Mouse (Mus musculus) forebrain, embryonic 15.5 days (tissue): Measurements from ENCODE around the gene Abca15. TPM values are rescaled to one million over a fixed set of nuclear protein-coding genes. Genes with fewer than 3 reads are reported as not detected.
"Not testable (repeated sequence)": the region's sequence is repeated elsewhere in the genome, so short reads cannot be mapped to it uniquely, and the experiment has no call there.

Experiments used
- ATAC-seq: fragments of 200-750 bp; cut with Nextera tagmentation; replicated peaks from 2 replicates; pipeline ENCODE4 v1.8.0; 2017; ENCODE audit warnings: mild to moderate bottlenecking, moderate TSS enrichment, moderate library complexity
- H3K27ac ChIP-seq: fragments of 300-500 bp; sonication (generic); replicated peaks from 2 replicates; pipeline ENCODE4 v1.5.1; 2015; ENCODE audit warnings: mild to moderate bottlenecking, inconsistent platforms
- H3K27me3 ChIP-seq: fragments of 300-500 bp; sonication (generic); 2 replicates; pipeline ENCODE4 v1.6.1; 2015; ENCODE audit warnings: inconsistent platforms
- H3K36me3 ChIP-seq: fragments of 300-500 bp; sonication (generic); 2 replicates; pipeline ENCODE4 v1.6.1; 2015; ENCODE audit warnings: mild to moderate bottlenecking, inconsistent platforms
- H3K4me1 ChIP-seq: fragments of 300-500 bp; sonication (generic); 2 replicates; pipeline ENCODE4 v1.6.1; 2015; ENCODE audit warnings: inconsistent platforms
- H3K4me2 ChIP-seq: fragments of 300-500 bp; sonication (generic); replicated peaks from 2 replicates; pipeline ENCODE4 v1.6.1; 2015; ENCODE audit warnings: mild to moderate bottlenecking, inconsistent platforms
- H3K4me3 ChIP-seq: fragments of 300-500 bp; sonication (generic); 2 replicates; pipeline ENCODE4 v1.5.1; 2015; ENCODE audit warnings: mild to moderate bottlenecking, inconsistent platforms
- H3K9ac ChIP-seq: fragments of 300-500 bp; sonication (generic); replicated peaks from 2 replicates; pipeline ENCODE4 v1.6.1; 2015; ENCODE audit warnings: mild to moderate bottlenecking, inconsistent platforms
- H3K9me3 ChIP-seq: fragments of 300-500 bp; sonication (generic); 2 replicates; pipeline ENCODE4 v1.6.1; 2016; ENCODE audit warnings: inconsistent platforms
- WGBS: fragments of 180-500 bp; shearing (Covaris S2); methylation state at CpG from one replicate; pipeline ENCODE4 v1.1.7; 2015; ENCODE audit warnings: mixed read lengths; 5-methylcytosine and 5-hydroxymethylcytosine counted together
- polyA plus RNA-seq: library from polyadenylated mRNA; unstranded; fragments of >200 nt; fragmentation: Nextera tagmentation; extraction: Ambion mirVana; gene quantifications from 2 replicates; pipeline ENCODE4 v1.2.1, GENCODE M21; 2015

Abca15 gene
- polyA plus RNA-seq = not detected in 2 replicates

DNA sequence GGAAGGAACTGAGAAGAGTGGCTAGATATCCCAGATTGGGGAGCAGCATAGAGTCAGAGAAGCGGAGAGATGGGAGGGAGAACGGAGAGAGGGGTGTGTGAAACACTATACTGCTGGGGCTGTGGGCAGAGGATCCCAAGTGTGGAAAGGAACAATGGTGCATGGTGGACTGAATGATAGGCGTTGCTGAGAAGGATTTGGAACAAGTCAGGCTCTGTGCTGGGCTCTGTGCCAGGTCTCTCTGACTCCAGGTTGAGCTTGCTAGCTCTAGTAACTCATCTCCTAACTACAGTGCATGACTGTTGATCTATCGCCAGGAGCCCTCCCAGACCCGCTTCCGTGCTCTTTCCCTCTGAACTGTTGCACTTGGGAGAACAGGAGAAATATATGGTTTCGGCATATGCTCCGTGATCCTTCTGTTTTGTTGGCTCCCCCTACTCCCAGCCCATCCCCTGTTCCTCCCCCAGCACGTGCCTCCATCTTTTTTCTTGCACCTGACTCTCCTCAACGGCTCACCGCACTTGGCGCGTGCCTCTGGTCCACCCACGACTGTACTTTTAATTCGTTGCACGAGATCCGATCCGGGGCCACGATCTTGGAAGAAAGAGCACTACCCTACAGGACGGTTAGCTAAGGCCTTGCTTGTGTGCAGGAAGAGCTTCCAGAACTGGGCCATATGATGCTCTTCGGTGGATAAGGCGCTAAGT is at the start of gene Abca15:
Gene Abca15, plus strand, starts transcription at position 584 of the 707 bp plus-strand sequence.
- no peaks in the 10 kb centered on the region for H3K36me3 ChIP-seq
- no peak within 1 kb of the TSS for H3K9ac ChIP-seq
- H3K4me2 ChIP-seq = peak within 1 kb of the TSS; percentile 47
- H3K27me3 ChIP-seq = no peaks in the 10 kb centered on the region
- ATAC-seq = peak; percentile 51; the same call in 1 of the 2 replicates
- H3K9me3 ChIP-seq = no peaks in the 10 kb centered on the region
- H3K27ac ChIP-seq = no peak within 1 kb of the TSS
- peaks cover 9% of the 10 kb centered on the region for H3K4me1 ChIP-seq
- no peak within 1 kb of the TSS for H3K4me3 ChIP-seq
- 82% methylated on average over 22 of the region's 22 CpGs for WGBS

DNA sequence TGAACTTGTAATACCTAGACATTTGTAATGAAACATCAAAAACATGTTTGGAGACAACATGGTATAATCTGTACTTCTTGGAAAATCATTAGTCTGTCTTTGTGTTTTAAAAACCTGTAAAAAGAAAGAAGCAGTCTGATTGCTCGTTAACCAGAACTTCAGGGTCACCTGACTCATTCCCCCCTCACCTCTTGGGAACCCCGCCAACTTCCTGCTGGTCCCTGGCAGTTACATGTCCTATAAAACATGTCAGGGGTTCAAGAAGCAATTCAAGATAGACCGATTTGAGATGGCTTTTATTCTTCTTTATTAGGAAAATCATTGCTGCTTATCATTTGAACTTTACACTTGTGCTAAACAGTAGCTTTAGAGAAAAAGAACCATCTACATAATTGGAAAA is 43.2 kb upstream of the Abca15 start:
- Histone ChIP-seq H3K4me1 (no peaks in the 10 kb centered on the region), H3K9ac (no peak overlapping the region), H3K27ac (no peak overlapping the region), H3K27me3 (no peaks in the 10 kb centered on the region), H3K9me3 (no peaks in the 10 kb centered on the region), H3K4me3 (no peak overlapping the region), H3K4me2 (no peak overlapping the region), H3K36me3 (no peaks in the 10 kb centered on the region)
- ATAC-seq = no peak
- WGBS = 53% methylated on average over 3 of the region's 3 CpGs

DNA sequence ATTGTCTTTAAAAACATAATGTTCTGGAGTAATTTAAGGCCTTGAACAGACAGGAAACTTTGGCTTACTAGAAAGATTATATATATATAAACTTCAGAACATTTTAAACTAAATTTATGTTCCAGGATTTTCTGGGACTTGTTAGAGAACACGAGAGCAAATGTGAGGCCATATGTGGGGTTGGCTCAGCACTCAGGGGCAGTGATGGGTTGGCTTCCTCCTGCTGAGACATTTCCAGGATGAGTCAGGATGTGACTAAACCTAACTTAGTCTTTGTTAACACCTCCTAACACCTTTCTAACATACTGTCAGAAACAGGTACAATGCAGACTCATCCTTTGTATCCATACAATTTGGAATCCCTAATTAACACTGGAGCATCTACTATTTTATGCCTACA is 12.4 kb upstream of the Abca15 start:
- no peak for ATAC-seq
- Histone ChIP-seq H3K27ac (no peak overlapping the region), H3K4me2 (no peak overlapping the region), H3K4me1 (no peaks in the 10 kb centered on the region), H3K4me3 (no peak overlapping the region), H3K27me3 (no peaks in the 10 kb centered on the region), H3K9ac (no peak overlapping the region), H3K36me3 (no peaks in the 10 kb centered on the region), H3K9me3 (no peaks in the 10 kb centered on the region)
- WGBS = 91% methylated on average over 1 of the region's 1 CpGs

DNA sequence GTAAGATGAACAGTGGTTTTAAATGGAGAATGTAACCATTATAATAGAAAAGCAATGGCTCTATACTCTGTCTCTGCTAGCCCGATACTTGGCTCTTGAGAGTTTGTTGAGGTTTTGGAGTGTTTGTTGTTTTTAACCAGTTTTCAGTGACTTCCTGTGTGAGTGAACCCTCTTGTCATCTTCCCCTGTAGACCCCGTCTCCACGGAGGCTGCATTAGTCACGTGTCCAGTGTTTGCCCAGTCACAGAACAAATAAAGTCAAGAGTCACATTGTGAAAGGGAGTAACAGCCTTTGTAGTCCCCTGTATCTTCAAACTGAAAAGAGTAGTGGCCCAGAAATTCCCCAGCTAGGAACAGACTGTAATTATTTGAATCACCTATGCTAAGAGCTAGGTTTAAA is 5.5 kb upstream of the Abca15 start:
- H3K4me2 ChIP-seq = no peak overlapping the region
- 67% methylated on average over 4 of the region's 4 CpGs for WGBS
- H3K4me3 ChIP-seq = no peak overlapping the region
- no peaks in the 10 kb centered on the region for H3K27me3 ChIP-seq
- no peak for ATAC-seq
- no peak overlapping the region for H3K27ac ChIP-seq
- H3K4me1 ChIP-seq = peaks cover 6% of the 10 kb centered on the region
- no peak overlapping the region for H3K9ac ChIP-seq
- no peaks in the 10 kb centered on the region for H3K36me3 ChIP-seq
- H3K9me3 ChIP-seq = no peaks in the 10 kb centered on the region

DNA sequence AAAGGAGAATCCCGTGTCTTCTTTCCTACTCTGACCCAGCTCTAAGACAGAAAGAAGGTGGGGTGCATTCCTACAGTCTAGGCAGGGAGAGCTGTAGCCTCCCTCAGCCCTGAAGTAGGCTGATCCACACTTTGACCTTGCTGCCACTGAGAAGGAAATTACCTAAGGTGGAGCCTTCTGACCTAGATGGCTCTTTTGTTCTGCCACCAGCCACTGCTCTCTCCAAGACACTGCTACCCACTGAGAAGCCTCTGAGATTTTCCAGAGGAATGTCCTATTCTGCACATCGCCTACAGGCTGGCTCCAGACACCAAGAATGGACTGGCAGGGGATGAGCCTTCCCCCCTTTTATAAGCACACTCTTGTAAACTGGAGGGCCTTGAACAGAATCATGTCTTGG is 2.6 kb upstream of the Abca15 start:
- WGBS = 78% methylated on average over 2 of the region's 2 CpGs
- not testable (repeated sequence) for H3K36me3 ChIP-seq, H3K4me2 ChIP-seq, H3K9me3 ChIP-seq, H3K9ac ChIP-seq, H3K4me1 ChIP-seq, H3K4me3 ChIP-seq, H3K27ac ChIP-seq, H3K27me3 ChIP-seq, ATAC-seq

DNA sequence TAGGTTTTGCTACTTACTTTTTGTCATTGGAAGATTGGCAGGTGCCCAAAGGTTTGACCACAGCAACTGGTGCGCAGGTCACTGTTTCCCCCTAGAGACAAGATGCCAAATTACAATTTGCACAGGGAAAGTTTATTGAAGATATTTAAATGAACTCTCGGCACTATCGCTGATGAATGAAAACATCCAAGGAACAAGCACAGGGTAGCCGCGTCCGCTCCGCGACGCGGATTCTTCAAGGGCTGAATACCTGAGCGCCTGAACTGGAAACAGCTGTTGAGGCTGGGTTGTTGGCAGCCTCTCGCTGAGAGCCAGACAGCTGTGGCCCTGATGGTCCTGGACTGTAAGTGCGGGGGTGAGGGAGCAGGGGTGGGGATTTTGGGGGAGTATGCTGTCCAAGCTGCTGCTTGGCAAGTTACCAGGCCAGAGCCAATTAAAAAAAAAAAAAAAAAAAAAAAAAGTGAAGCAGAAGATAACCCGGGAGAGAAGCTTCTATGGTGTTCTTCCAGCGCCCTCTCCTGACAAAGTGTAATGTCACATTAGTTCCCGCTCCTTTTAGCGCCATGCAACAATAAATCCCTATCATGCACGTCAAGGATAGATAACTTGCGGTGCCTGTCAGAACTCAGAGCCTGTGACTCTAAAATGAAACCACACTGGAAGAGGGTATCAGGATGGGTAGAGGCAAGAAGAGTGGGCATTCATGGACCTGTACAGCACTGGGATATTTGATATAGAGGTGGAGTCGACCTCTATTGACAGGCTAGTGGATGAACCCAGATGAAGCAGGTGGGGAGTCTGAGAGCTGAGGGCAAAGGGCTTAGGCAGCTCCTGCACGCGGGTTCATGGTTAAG is 1.0 kb upstream of the Abca15 start:
- ATAC-seq = peak; percentile 78
- H3K4me3 ChIP-seq = peak overlapping the region; percentile 17
- no peaks in the 10 kb centered on the region for H3K36me3 ChIP-seq
- H3K9ac ChIP-seq = no peak overlapping the region
- H3K27ac ChIP-seq = no peak overlapping the region
- peaks cover 9% of the 10 kb centered on the region for H3K4me1 ChIP-seq
- no peaks in the 10 kb centered on the region for H3K9me3 ChIP-seq
- 12% methylated on average over 22 of the region's 22 CpGs for WGBS
- H3K4me2 ChIP-seq = peak overlapping the region; percentile 47
- H3K27me3 ChIP-seq = no peaks in the 10 kb centered on the region

DNA sequence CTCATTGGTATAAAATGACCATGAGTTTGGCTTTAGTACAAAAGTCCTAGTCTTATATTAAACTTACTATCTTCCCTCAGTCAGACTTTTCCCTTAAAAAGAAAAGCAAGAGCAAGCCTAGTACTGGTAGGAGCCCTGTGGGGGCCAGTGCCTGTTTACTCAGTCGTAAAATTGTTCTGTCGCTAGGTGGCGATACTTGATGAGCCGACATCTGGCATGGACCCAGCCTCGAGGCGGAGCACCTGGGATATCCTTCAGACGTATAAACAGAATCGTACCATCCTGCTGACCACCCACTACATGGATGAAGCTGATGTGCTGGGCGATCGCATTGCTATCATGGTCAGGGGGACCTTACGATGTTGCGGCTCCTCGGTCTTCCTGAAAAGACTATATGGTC is 32.7 kb downstream of the Abca15 start:
- H3K9me3 ChIP-seq = no peaks in the 10 kb centered on the region
- no peak for ATAC-seq
- no peaks in the 10 kb centered on the region for H3K36me3 ChIP-seq
- no peak overlapping the region for H3K4me2 ChIP-seq
- H3K9ac ChIP-seq = no peak overlapping the region
- H3K4me3 ChIP-seq = no peak overlapping the region
- 39% methylated on average over 13 of the region's 13 CpGs for WGBS
- H3K4me1 ChIP-seq = no peaks in the 10 kb centered on the region
- H3K27me3 ChIP-seq = no peaks in the 10 kb centered on the region
- no peak overlapping the region for H3K27ac ChIP-seq

DNA sequence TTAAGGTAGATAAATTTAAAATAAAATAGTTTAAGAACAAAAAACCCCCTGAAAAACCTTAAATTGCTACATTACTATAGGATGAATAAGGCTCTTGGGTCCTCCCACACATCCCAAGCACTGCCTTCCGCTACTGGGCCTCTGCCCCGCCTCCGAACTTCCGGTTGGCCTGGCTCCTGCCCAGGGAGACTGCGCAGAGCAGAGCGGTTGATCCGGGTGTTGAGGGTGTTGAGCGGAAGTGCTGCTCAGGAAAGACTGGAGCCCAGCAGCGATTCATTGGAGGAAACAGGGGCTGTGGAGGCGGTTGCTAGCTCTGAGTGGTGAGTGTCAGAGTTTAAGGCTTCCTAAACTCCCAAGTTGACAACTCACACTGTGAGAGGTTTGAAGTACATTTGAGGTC is 81.0 kb downstream of the Abca15 start, which contains the start of gene Abca16:
Gene Abca16, plus strand, starts transcription at position 201 of the 400 bp plus-strand sequence.
- Histone ChIP-seq H3K4me3 (no peak within 1 kb of the TSS), H3K4me2 (no peak within 1 kb of the TSS), H3K9me3 (no peaks in the 10 kb centered on the region), H3K36me3 (no peaks in the 10 kb centered on the region), H3K27ac (no peak within 1 kb of the TSS), H3K4me1 (no peaks in the 10 kb centered on the region), H3K27me3 (no peaks in the 10 kb centered on the region), H3K9ac (no peak within 1 kb of the TSS)
- 78% methylated on average over 10 of the region's 10 CpGs for WGBS
- no peak for ATAC-seq

DNA sequence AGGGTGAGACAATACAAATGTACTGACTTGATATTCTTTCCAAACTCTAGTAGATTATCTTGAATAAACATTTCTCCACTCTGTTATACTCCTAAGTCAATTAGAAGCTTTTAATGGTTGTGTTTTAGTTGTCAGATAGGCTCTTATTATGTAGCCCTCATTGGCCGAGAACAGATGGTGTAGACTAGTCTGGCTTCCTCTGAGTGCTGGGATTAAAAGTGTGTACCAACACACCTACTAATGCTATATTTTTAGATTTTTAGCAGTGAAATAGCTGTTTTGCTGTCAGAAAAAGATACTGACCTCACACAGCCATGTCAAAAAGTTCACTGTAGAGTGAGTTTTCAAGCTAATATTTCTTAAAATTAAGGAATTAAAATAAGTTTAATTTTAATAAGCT is 83.9 kb downstream of the Abca15 start:
- H3K4me2 ChIP-seq = no peak overlapping the region
- H3K27me3 ChIP-seq = no peaks in the 10 kb centered on the region
- no peaks in the 10 kb centered on the region for H3K4me1 ChIP-seq
- H3K9ac ChIP-seq = no peak overlapping the region
- H3K36me3 ChIP-seq = no peaks in the 10 kb centered on the region
- no peaks in the 10 kb centered on the region for H3K9me3 ChIP-seq
- no peak overlapping the region for H3K4me3 ChIP-seq
- ATAC-seq = no peak
- H3K27ac ChIP-seq = no peak overlapping the region
- WGBS = 83% methylated on average over 1 of the region's 1 CpGs

DNA sequence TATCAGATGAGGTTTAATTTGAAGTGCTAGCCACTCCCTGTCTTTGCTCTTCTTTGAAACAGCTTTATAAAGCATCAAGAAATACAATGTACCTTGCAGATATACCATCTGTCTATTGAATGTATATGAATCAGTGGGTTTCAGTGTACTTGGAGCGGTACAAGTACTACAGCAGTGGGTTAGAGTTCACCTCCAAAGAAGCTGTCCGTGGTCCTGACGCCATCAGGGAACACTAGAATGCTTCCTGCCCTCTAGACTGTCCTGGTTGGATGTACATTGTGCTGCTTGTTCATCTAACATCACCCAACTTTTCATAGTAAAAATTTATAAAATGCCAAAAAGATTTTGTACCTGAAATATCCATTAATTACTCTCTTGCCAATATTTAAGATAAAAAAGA is 98.2 kb downstream of the Abca15 start:
- H3K4me3 ChIP-seq = no peak overlapping the region
- ATAC-seq = no peak
- H3K4me1 ChIP-seq = no peaks in the 10 kb centered on the region
- H3K4me2 ChIP-seq = no peak overlapping the region
- no peaks in the 10 kb centered on the region for H3K36me3 ChIP-seq
- no peak overlapping the region for H3K27ac ChIP-seq
- WGBS = 39% methylated on average over 3 of the region's 3 CpGs
- H3K27me3 ChIP-seq = no peaks in the 10 kb centered on the region
- H3K9ac ChIP-seq = no peak overlapping the region
- H3K9me3 ChIP-seq = no peaks in the 10 kb centered on the region

DNA sequence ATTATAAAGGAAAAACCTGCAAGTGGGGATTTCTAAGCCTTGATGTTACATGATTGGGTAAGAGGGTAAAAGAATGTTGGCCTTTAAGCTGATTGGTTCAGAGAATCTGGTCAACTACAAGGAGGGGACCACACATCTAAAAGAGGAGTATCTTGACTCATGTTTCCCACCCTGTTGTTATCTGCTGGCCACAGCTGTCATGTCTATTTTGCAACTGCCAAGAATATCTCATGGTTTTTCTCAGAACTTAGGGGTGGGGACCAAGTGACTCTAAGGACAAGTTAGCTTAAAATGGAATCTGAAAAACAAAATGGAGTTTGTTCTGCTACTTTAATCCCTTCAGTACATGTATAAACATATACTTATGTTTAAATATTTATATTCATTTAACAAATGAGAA is 103.0 kb downstream of the Abca15 start:
- H3K9ac ChIP-seq = no peak overlapping the region
- no peaks in the 10 kb centered on the region for H3K4me1 ChIP-seq

More for the DNA sequence above, 103.0 kb downstream of the Abca15 start:
- no peak overlapping the region for H3K27ac ChIP-seq
- H3K27me3 ChIP-seq = no peaks in the 10 kb centered on the region
- H3K4me2 ChIP-seq = no peak overlapping the region
- no peaks in the 10 kb centered on the region for H3K36me3 ChIP-seq
- no peak overlapping the region for H3K4me3 ChIP-seq
- no peak for ATAC-seq
- H3K9me3 ChIP-seq = no peaks in the 10 kb centered on the region
